Mouse (Mus musculus): ENCODE measurements at regions not wholly inside any gene's neighbourhood (a gene's known extent, or its start where the extent isn't known, plus 50 kb on each side); places are given as distances from the start of the nearest gene placed in this dataset.

GRCm38 (mm10) chr17:85541258-85541777 lies 72.1 kb upstream of the Six3 start:
- H3K9me3 ChIP-seq (replicated peaks; ENCODE audit: control insufficient read depth, low read length), result no peaks in the 10 kb centered on the region
- WGBS, result 87% methylated on average over 2 of the region's 2 CpGs
- no peak for ATAC-seq (ENCODE audit: insufficient read depth, low FRiP score)

GRCm38 (mm10) chr17:85548061-85548460 lies 65.3 kb upstream of the Six3 start:
- H3K4me3 ChIP-seq (replicated peaks; ENCODE audit: low read length), result no peak overlapping the region
- no peaks in the 10 kb centered on the region for H3K27me3 ChIP-seq (ENCODE audit: control insufficient read depth, insufficient read depth, low read length)
- H3K9me3 ChIP-seq (replicated peaks; ENCODE audit: control insufficient read depth, low read length), result no peaks in the 10 kb centered on the region
- no peak overlapping the region for H3K4me2 ChIP-seq (ENCODE audit: low read depth, low read length)
- 85% methylated on average over 5 of the region's 5 CpGs for WGBS
- no peak overlapping the region for H3K27ac ChIP-seq (ENCODE audit: low read length)
- ATAC-seq (ENCODE audit: insufficient read depth, low FRiP score), result no peak
- no peak overlapping the region for H3K9ac ChIP-seq (ENCODE audit: low read length)
- H3K4me1 ChIP-seq (ENCODE audit: control insufficient read depth, insufficient read depth, low read length), result no peaks in the 10 kb centered on the region
- H3K36me3 ChIP-seq (ENCODE audit: control insufficient read depth, insufficient read depth, low read length), result no peaks in the 10 kb centered on the region

More at GRCm38 (mm10) chr17:85541258-85541777, 72.1 kb upstream of the Six3 start:
- no peak overlapping the region for H3K27ac ChIP-seq (ENCODE audit: low read length)
- H3K27me3 ChIP-seq (ENCODE audit: control insufficient read depth, insufficient read depth, low read length), result no peaks in the 10 kb centered on the region
- H3K36me3 ChIP-seq (ENCODE audit: control insufficient read depth, insufficient read depth, low read length), result no peaks in the 10 kb centered on the region
- H3K9ac ChIP-seq (ENCODE audit: low read length), result no peak overlapping the region
- H3K4me1 ChIP-seq (ENCODE audit: control insufficient read depth, insufficient read depth, low read length), result no peaks in the 10 kb centered on the region
- H3K4me3 ChIP-seq (replicated peaks; ENCODE audit: low read length), result no peak overlapping the region
- H3K4me2 ChIP-seq (ENCODE audit: low read depth, low read length), result no peak overlapping the region

GRCm38 (mm10) chr17:85561006-85561405 lies 52.4 kb upstream of the Six3 start:
- H3K36me3 ChIP-seq (ENCODE audit: control insufficient read depth, insufficient read depth, low read length), result no peaks in the 10 kb centered on the region
- H3K27me3 ChIP-seq (ENCODE audit: control insufficient read depth, insufficient read depth, low read length), result no peaks in the 10 kb centered on the region
- H3K9me3 ChIP-seq (replicated peaks; ENCODE audit: control insufficient read depth, low read length), result no peaks in the 10 kb centered on the region
- no peak for ATAC-seq (ENCODE audit: insufficient read depth, low FRiP score)
- H3K4me2 ChIP-seq (ENCODE audit: low read depth, low read length), result no peak overlapping the region
- H3K4me1 ChIP-seq (ENCODE audit: control insufficient read depth, insufficient read depth, low read length), result no peaks in the 10 kb centered on the region
- no peak overlapping the region for H3K4me3 ChIP-seq (replicated peaks; ENCODE audit: low read length)
- no peak overlapping the region for H3K9ac ChIP-seq (ENCODE audit: low read length)
- WGBS, result 70% methylated on average over 6 of the region's 6 CpGs
- H3K27ac ChIP-seq (ENCODE audit: low read length), result no peak overlapping the region

GRCm38 (mm10) chr17:85562510-85563266 lies 50.7 kb upstream of the Six3 start:
- Histone ChIP-seq H3K4me1 (ENCODE audit: control insufficient read depth, insufficient read depth, low read length) (no peaks in the 10 kb centered on the region), H3K27me3 (ENCODE audit: control insufficient read depth, insufficient read depth, low read length) (no peaks in the 10 kb centered on the region), H3K27ac (ENCODE audit: low read length) (no peak overlapping the region), H3K9ac (ENCODE audit: low read length) (no peak overlapping the region), H3K9me3 (replicated peaks; ENCODE audit: control insufficient read depth, low read length) (no peaks in the 10 kb centered on the region), H3K4me3 (replicated peaks; ENCODE audit: low read length) (no peak overlapping the region), H3K4me2 (ENCODE audit: low read depth, low read length) (no peak overlapping the region), H3K36me3 (ENCODE audit: control insufficient read depth, insufficient read depth, low read length) (no peaks in the 10 kb centered on the region)
- 49% methylated on average over 17 of the region's 17 CpGs for WGBS
- no peak for ATAC-seq (ENCODE audit: insufficient read depth, low FRiP score)

GRCm38 (mm10) chr17:85563391-85563790 lies 50.0 kb upstream of the Six3 start:
- H3K4me2 ChIP-seq (ENCODE audit: low read depth, low read length), result no peak overlapping the region

More at GRCm38 (mm10) chr17:85563391-85563790, 50.0 kb upstream of the Six3 start:
- no peak overlapping the region for H3K9ac ChIP-seq (ENCODE audit: low read length)
- H3K27me3 ChIP-seq (ENCODE audit: control insufficient read depth, insufficient read depth, low read length), result no peaks in the 10 kb centered on the region
- no peaks in the 10 kb centered on the region for H3K36me3 ChIP-seq (ENCODE audit: control insufficient read depth, insufficient read depth, low read length)
- no peak overlapping the region for H3K4me3 ChIP-seq (replicated peaks; ENCODE audit: low read length)
- H3K27ac ChIP-seq (ENCODE audit: low read length), result no peak overlapping the region
- H3K4me1 ChIP-seq (ENCODE audit: control insufficient read depth, insufficient read depth, low read length), result no peaks in the 10 kb centered on the region
- 65% methylated on average over 8 of the region's 8 CpGs for WGBS
- H3K9me3 ChIP-seq (replicated peaks; ENCODE audit: control insufficient read depth, low read length), result no peaks in the 10 kb centered on the region
- no peak for ATAC-seq (ENCODE audit: insufficient read depth, low FRiP score)
